Mouse (Mus musculus): ENCODE measurements around the gene Mpp1. TPM values are rescaled to one million over a fixed set of nuclear protein-coding genes. Genes with fewer than 3 reads are reported as not detected.

Mpp1 gene
- polyA plus RNA-seq, 1 experiment from 2014 or later, result 347 TPM

GRCm38 (mm10) chrX:75102293-75102692 is 28.5 kb downstream of the Mpp1 start:
- no peak overlapping the region for H3K27ac ChIP-seq
- 83% methylated on average over 6 of the region's 6 CpGs for WGBS (ENCODE audit: missing documents)
- H3K79me2 ChIP-seq (ENCODE audit: inconsistent target), result peaks cover 2% of the 10 kb centered on the region
- no peaks in the 10 kb centered on the region for H3K36me3 ChIP-seq (ENCODE audit: inconsistent target)
- no peak overlapping the region for H3K4me3 ChIP-seq (ENCODE audit: inconsistent target)

GRCm38 (mm10) chrX:75098799-75099198 is 32.0 kb downstream of the Mpp1 start:
- H3K27ac ChIP-seq, result no peak overlapping the region
- H3K36me3 ChIP-seq (ENCODE audit: inconsistent target), result no peaks in the 10 kb centered on the region
- no peak overlapping the region for H3K4me3 ChIP-seq (ENCODE audit: inconsistent target)
- H3K79me2 ChIP-seq (ENCODE audit: inconsistent target), result peaks cover 5% of the 10 kb centered on the region
- WGBS (ENCODE audit: missing documents), result 75% methylated on average over 8 of the region's 8 CpGs

GRCm38 (mm10) chrX:75096163-75096770 is 34.5 kb downstream of the Mpp1 start:
- Histone ChIP-seq H3K36me3 (ENCODE audit: inconsistent target) (no peaks in the 10 kb centered on the region), H3K27ac (peak overlapping the region; percentile 50), H3K79me2 (ENCODE audit: inconsistent target) (peaks cover 5% of the 10 kb centered on the region), H3K4me3 (ENCODE audit: inconsistent target) (peak overlapping the region; percentile 54)
- WGBS (ENCODE audit: missing documents), result 33% methylated on average over 20 of the region's 23 CpGs

- WGBS (ENCODE audit: missing documents), result 22% methylated on average over 24 of the region's 29 CpGs
- peak within 1 kb of the TSS; percentile 54 for H3K4me3 ChIP-seq (ENCODE audit: inconsistent target)
- H3K79me2 ChIP-seq (ENCODE audit: inconsistent target), result peaks cover 5% of the 10 kb centered on the region
- peak within 1 kb of the TSS; percentile 50 for H3K27ac ChIP-seq
- H3K36me3 ChIP-seq (ENCODE audit: inconsistent target), result no peaks in the 10 kb centered on the region
Observed at GRCm38 (mm10) chrX:75095369-75096162, 35.2 kb downstream of the Mpp1 start, which contains the start of gene Dkc1. Gene Dkc1 (plus strand): TSS chrX:75095854.

- Histone ChIP-seq H3K27ac (no peak overlapping the region), H3K79me2 (ENCODE audit: inconsistent target) (peaks cover 30% of the 10 kb centered on the region), H3K4me3 (ENCODE audit: inconsistent target) (no peak overlapping the region), H3K36me3 (ENCODE audit: inconsistent target) (no peaks in the 10 kb centered on the region)
- 27% methylated on average over 1 of the region's 1 CpGs for WGBS (ENCODE audit: missing documents)
Observed at GRCm38 (mm10) chrX:75085654-75086053, 45.2 kb downstream of the Mpp1 start.

GRCm38 (mm10) chrX:75084774-75085508 is 45.9 kb downstream of the Mpp1 start, which contains the start of gene Gab3:
Gene Gab3 (minus strand): TSS chrX:75085458.
- Histone ChIP-seq H3K27ac (peak within 1 kb of the TSS; percentile 90), H3K36me3 (ENCODE audit: inconsistent target) (no peaks in the 10 kb centered on the region), H3K79me2 (ENCODE audit: inconsistent target) (peaks cover 36% of the 10 kb centered on the region), H3K4me3 (ENCODE audit: inconsistent target) (peak within 1 kb of the TSS; percentile 63)
- WGBS (ENCODE audit: missing documents), result 32% methylated on average over 2 of the region's 17 CpGs

GRCm38 (mm10) chrX:75083982-75084773 is 46.6 kb downstream of the Mpp1 start:
- H3K27ac ChIP-seq, result peak overlapping the region; percentile 90
- 27% methylated on average over 15 of the region's 26 CpGs for WGBS (ENCODE audit: missing documents)
- H3K36me3 ChIP-seq (ENCODE audit: inconsistent target), result no peaks in the 10 kb centered on the region
- peaks cover 41% of the 10 kb centered on the region for H3K79me2 ChIP-seq (ENCODE audit: inconsistent target)
- peak overlapping the region; percentile 63 for H3K4me3 ChIP-seq (ENCODE audit: inconsistent target)

GRCm38 (mm10) chrX:75082351-75082750 is 48.5 kb downstream of the Mpp1 start:
- Histone ChIP-seq H3K4me3 (ENCODE audit: inconsistent target) (no peak overlapping the region), H3K27ac (no peak overlapping the region), H3K36me3 (ENCODE audit: inconsistent target) (no peaks in the 10 kb centered on the region), H3K79me2 (ENCODE audit: inconsistent target) (peaks cover 56% of the 10 kb centered on the region)
- WGBS (ENCODE audit: missing documents), result 74% methylated on average over 2 of the region's 2 CpGs

Other genes with a start within 250 kb of the Mpp1 start
- gene Gab3, start 45.6 kb downstream of the Mpp1 start, polyA plus RNA-seq (2018), result 17.9 to 34.9 TPM (median 19.3 TPM) in 3 replicates
- gene Dkc1, start 35.2 kb downstream of the Mpp1 start, polyA plus RNA-seq (2018), result 4.2 to 24.5 TPM (median 23.9 TPM) in 3 replicates
- gene Smim9, start 32.8 kb upstream of the Mpp1 start, polyA plus RNA-seq (2018), result not detected in 3 replicates

Measured in macrophage (primary cell).